Mouse (Mus musculus) lung, adult 2 months (tissue): ENCODE measurements around the gene Top2a.

Experiments
- CTCF ChIP-seq: fragments of 200-500 bp; IDR thresholded peaks from 2 replicates; pipeline ENCODE4 v1.5.1; 2011; ENCODE audit warnings: mild to moderate bottlenecking, low read length, control low read depth; ENCODE audit not compliant: insufficient read depth
- POLR2A ChIP-seq: fragments of 200-500 bp; IDR thresholded peaks from 2 replicates; pipeline ENCODE4 v1.6.1; 2011; ENCODE audit warnings: low read depth, mild to moderate bottlenecking, control low read depth, low read length, borderline replicate concordance; ENCODE audit errors: extremely low read depth

DNA sequence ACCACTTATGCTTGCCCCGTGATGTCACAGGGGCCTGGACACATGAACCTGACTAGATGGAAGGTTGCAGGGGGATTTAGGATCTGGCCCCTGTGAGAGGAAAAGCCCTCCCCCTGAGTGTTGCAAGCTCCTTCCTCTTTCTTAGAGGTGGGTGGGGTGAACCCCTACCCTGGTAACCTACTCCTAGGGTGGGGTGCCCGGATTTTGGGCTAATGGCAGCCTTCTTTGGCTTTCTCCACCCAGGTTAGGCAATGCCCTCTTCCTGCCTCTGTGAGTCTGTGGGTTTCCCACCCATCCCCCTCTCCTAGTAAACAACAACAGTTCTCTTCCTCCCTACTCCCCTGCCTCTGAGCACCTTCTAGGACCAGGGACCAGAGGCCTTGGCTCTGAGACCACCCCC is 71.3 kb downstream of the Top2a start:
- TF ChIP-seq CTCF (no peak), POLR2A (no peak)
